Mouse (Mus musculus) ES-Bruce4 (cell line): ENCODE data around the gene 4930519G04Rik. TPM values are rescaled to one million over a fixed set of nuclear protein-coding genes. Genes with fewer than 3 reads are reported as not detected.

Experiments
- H3K27ac ChIP-seq: 2 replicates; pipeline ENCODE4 v1.5.1; 2012; ENCODE audit warnings: low read length, inconsistent platforms; ENCODE audit not compliant: insufficient read depth
- H3K27me3 ChIP-seq: 2 replicates; pipeline ENCODE4 v1.6.1; 2012; ENCODE audit warnings: mild to moderate bottlenecking, low read length, inconsistent platforms; ENCODE audit not compliant: control insufficient read depth, poor library complexity, insufficient read depth, severe bottlenecking
- H3K36me3 ChIP-seq: 2 replicates; pipeline ENCODE4 v1.6.1; 2012; ENCODE audit warnings: inconsistent platforms, mild to moderate bottlenecking, low read length, moderate library complexity; ENCODE audit not compliant: control insufficient read depth, poor library complexity, insufficient read depth, severe bottlenecking
- H3K4me1 ChIP-seq: one replicate; pipeline ENCODE4 v1.8.1; 2011; ENCODE audit warnings: low read length; ENCODE audit not compliant: control insufficient read depth, insufficient read depth
- H3K4me3 ChIP-seq: 2 replicates; pipeline ENCODE4 v1.5.1; 2011; ENCODE audit warnings: low read depth, mild to moderate bottlenecking, low read length
- H3K9ac ChIP-seq: 2 replicates; pipeline ENCODE4 v1.6.1; 2012; ENCODE audit warnings: low read depth, mild to moderate bottlenecking, inconsistent platforms; ENCODE audit not compliant: poor library complexity, severe bottlenecking
- H3K9me3 ChIP-seq: replicated peaks from 2 replicates; pipeline ENCODE4 v1.6.1; 2012; ENCODE audit warnings: mild to moderate bottlenecking, low read length, inconsistent platforms; ENCODE audit not compliant: control insufficient read depth, poor library complexity, insufficient read depth, severe bottlenecking
- CTCF ChIP-seq: IDR thresholded peaks from one replicate; pipeline ENCODE4 v1.8.1; 2011; ENCODE audit warnings: low read depth, low read length
- EP300 ChIP-seq: IDR thresholded peaks from 2 replicates; pipeline ENCODE4 v1.6.1; 2011; ENCODE audit warnings: low read depth, low read length; ENCODE audit not compliant: insufficient read depth
- POLR2A ChIP-seq: IDR thresholded peaks from one replicate; pipeline ENCODE4 v1.8.1; 2011; ENCODE audit warnings: low read length; ENCODE audit not compliant: insufficient read depth
- polyA plus RNA-seq: library from polyadenylated mRNA; stranded (reverse); fragments of >200 nt; gene quantifications from 2 replicates; pipeline ENCODE4 v1.2.4, GENCODE M21; 2011; ENCODE audit warnings: low read depth; ENCODE audit not compliant: missing spikeins, insufficient read depth, insufficient read length

Gene 4930519G04Rik
- polyA plus RNA-seq, 1 experiment, result not detected

DNA sequence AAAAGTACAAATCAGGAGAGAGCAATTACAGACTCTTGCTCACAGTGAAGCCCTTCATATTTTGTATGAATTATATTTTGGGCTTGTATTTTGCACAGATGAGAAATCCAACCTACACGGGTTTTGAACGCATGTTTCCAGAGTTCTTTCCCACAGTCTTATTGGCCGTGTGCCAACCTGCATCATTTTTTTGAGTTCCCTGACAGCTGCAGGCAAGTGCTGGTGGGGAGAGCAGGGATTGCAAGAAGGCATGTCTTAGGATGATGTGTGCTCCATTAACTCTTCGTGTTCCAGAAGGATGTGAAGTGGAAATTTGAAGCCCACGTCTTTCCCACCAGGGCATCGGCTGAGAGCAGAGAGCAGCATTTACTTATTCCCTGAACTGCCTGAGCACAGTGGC is 36.9 kb upstream of the 4930519G04Rik start:
- Histone ChIP-seq H3K27ac (no peak overlapping the region), H3K36me3 (no peaks in the 10 kb centered on the region), H3K9ac (no peak overlapping the region), H3K4me3 (no peak overlapping the region), H3K27me3 (no peaks in the 10 kb centered on the region), H3K4me1 (peaks cover 2% of the 10 kb centered on the region), H3K9me3 (peaks cover 8% of the 10 kb centered on the region)
- TF ChIP-seq POLR2A (no peak), CTCF (no peak), EP300 (no peak)

GRCm38 (mm10) chr5:114818124-114818523 is 35.3 kb upstream of the 4930519G04Rik start:
- Histone ChIP-seq H3K27me3 (no peaks in the 10 kb centered on the region), H3K36me3 (peaks cover 2% of the 10 kb centered on the region; the same call in 1 of the 2 replicates), H3K9me3 (peaks cover 17% of the 10 kb centered on the region), H3K27ac (peak overlapping the region; percentile 60), H3K4me1 (peaks cover 2% of the 10 kb centered on the region), H3K9ac (no peak overlapping the region), H3K4me3 (no peak overlapping the region; the same call in 1 of the 2 replicates)
- TF ChIP-seq EP300 (peak; percentile 51; the same call in 1 of the 2 replicates), CTCF (no peak), POLR2A (no peak)

DNA sequence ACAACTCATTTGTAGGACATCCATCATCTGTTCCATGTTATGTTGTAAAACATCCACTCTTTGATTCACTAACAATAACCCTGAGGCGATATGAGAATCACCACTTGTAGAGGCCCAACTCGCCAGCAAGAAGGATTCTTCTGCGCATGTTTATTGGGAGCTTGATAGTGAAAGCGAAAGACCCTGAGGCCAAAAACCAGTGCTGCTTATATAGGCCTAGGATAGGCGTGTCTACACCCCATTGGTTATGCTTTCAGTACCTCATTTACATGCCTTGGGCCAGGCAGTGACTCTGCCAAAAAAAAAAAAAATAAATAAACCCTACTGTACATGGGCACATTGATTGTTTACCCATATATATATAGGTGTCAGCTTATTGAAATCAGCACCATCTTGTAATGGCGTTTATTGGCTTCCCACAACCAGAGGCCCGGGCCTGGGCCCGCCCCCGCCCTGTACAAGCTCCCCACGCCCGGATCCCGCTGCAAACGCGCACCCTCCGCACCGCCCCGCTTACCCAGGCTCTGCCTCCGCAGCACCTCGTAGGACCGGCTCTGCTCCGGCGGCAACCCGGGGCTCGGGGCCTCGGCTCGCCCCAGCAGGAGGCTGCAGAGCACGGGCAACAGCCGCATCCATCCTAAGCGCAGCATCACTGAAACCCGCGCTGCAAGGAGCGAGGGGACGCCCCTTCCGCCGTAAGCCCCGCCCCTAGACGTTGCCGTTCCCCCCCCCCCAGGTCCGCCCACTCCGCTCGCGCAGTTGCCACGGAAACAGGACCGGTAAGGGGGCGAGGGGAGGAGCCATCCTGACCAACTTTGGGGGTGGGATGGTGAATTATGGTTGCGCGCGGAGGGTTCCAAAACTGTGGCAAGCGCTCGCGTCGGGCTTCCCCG is 30.4 kb upstream of the 4930519G04Rik start, which contains the start of gene 1500011B03Rik:
Gene 1500011B03Rik (minus strand): TSS at position 673 of the 893 bp plus-strand sequence.
- Histone ChIP-seq H3K36me3 (peaks cover 2% of the 10 kb centered on the region; the same call in 1 of the 2 replicates), H3K4me3 (peak within 1 kb of the TSS; percentile 92), H3K9ac (peak within 1 kb of the TSS; percentile 66), H3K27me3 (no peaks in the 10 kb centered on the region), H3K4me1 (peaks cover 4% of the 10 kb centered on the region), H3K9me3 (peaks cover 14% of the 10 kb centered on the region), H3K27ac (no peak within 1 kb of the TSS)
- TF ChIP-seq CTCF, result no peak
- TF ChIP-seq POLR2A, result peak; percentile 76

DNA sequence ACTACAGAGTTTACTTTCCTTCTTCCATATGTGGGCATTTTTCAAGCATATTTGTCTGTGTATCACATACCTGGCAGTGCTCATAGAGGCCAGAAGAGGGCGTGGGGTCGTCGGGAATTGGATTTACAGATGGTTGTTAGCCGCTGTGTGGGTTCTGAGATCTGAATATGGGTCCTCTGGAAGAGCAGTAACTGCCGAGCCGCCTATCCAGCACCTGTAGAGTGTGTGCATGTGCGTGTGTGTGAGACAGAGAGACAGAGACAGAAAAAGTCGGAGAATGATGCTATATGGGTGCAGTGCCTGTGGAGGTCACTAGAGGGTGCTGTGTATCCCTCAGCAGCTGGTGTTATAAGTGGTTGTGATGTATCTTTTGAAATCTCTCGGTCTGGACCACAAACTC is 29.3 kb upstream of the 4930519G04Rik start:
- Histone ChIP-seq H3K4me1 (peaks cover 4% of the 10 kb centered on the region), H3K9ac (peak overlapping the region; percentile 14; the same call in 1 of the 2 replicates), H3K4me3 (peak overlapping the region; percentile 85), H3K36me3 (peaks cover 2% of the 10 kb centered on the region; the same call in 1 of the 2 replicates), H3K27me3 (no peaks in the 10 kb centered on the region), H3K9me3 (peaks cover 14% of the 10 kb centered on the region), H3K27ac (no peak overlapping the region)
- peak; percentile 57 for TF ChIP-seq CTCF
- TF ChIP-seq EP300, result no peak
- TF ChIP-seq POLR2A, result no peak

DNA sequence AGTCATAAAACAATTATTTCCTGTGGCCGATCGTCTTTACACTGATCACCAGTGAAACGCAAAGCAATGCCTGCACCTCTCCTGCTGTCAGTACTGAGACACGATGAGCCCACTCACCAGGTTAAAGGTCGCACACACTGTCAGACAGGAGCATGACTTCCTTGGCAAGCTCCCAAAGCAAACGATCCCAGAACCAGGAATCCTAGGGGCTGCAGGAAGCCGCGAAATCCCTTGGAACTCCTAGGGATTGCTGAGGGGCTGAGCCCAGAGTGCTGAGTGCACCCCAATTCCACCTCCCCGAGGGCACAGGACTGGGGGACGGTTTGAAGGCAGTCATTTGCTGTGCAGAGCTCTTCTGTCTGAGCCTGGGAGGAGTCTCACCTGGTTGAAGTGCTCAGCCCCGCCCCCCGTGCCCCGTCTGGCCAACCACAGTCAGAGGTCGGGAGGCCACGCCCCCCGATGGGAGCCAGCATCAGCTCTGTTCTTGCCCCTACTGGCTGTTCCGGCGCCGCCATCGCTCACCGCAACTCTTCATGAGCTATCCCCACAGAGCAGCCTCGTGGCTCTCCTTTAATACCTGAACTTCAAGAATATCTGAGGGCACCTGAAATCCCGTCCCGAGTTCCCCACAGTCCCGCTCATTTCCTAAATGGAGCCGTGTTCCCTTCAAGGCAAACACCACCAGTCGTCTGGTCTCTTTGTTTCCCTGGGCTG is 27.3 kb upstream of the 4930519G04Rik start:
- TF ChIP-seq POLR2A (peak; percentile 82), EP300 (no peak), CTCF (no peak)
- Histone ChIP-seq H3K4me3 (peak overlapping the region; percentile 57), H3K9me3 (peaks cover 13% of the 10 kb centered on the region), H3K27ac (peak overlapping the region; percentile 27), H3K27me3 (no peaks in the 10 kb centered on the region), H3K4me1 (peaks cover 4% of the 10 kb centered on the region), H3K36me3 (peaks cover 2% of the 10 kb centered on the region; the same call in 1 of the 2 replicates), H3K9ac (peak overlapping the region; percentile 53)
